Comparison of ENCODE assay signal across 9 mouse cellular contexts in genomic region chr17:85395502-85395901, GRCm38 (mm10).
A peak's percentile ranks its signal among the peaks of the same experiment; 100 is the strongest.
DNase-seq lines count a peak whose midpoint lies in the region; ATAC-seq and TF ChIP-seq lines count a peak whose summit lies in the region.
"Had no signal": no experiment of that assay in that cellular context is flagged by ENCODE, and none has a peak within 500 bp of the region (broad histone marks: within the 10 kb centered on the region; RNA-seq: fewer than 3 reads in every experiment).

No protein-coding gene starts in this region.

- no peak overlapping the region for H3K9ac ChIP-seq in lung, embryonic 14.5 days
- no peak overlapping the region for H3K9ac ChIP-seq in limb, embryonic 12.5 days (replicated peaks)

- intact Hi-C loops in left cerebral cortex, adult 2 months (cut with DNase I), result no loop called here

- no peak for TF ChIP-seq CTCF in lung, embryonic 14.5 days (IDR thresholded peaks at IDR 0.05; ENCODE audit: low read depth)
- no peak for TF ChIP-seq CTCF in lung, adult 2 months (IDR thresholded peaks at IDR 0.05; ENCODE audit: insufficient read depth, low read length)
- TF ChIP-seq CTCF in small intestine, adult 2 months (IDR thresholded peaks at IDR 0.05; ENCODE audit: extremely low read depth, insufficient read length, insufficient replicate concordance, low read depth, low read length), result no peak
- TF ChIP-seq CTCF in left cerebral cortex, adult 2 months (IDR thresholded peaks at IDR 0.05), result no peak

- peak overlapping the region; percentile 4; the same call in 1 of the 2 replicates for H3K4me2 ChIP-seq in lung, embryonic 14.5 days
- peak overlapping the region; percentile 30; the same call in 1 of the 2 replicates for H3K4me2 ChIP-seq in limb, embryonic 12.5 days

- no peak overlapping the region for H3K27ac ChIP-seq in lung, embryonic 14.5 days (ENCODE audit: low read depth)
- no peak overlapping the region for H3K27ac ChIP-seq in limb, embryonic 12.5 days
- no peak overlapping the region for H3K27ac ChIP-seq in small intestine, adult 2 months (ENCODE audit: insufficient read depth, low read depth, low read length)
- H3K27ac ChIP-seq in left cerebral cortex, adult 2 months, result no peak overlapping the region

- WGBS in lung, embryonic 14.5 days, result 38% methylated on average over 5 of the region's 5 CpGs
- 20% methylated on average over 5 of the region's 5 CpGs for WGBS in lung, adult 2 months
- 35% methylated on average over 5 of the region's 5 CpGs for WGBS in limb, embryonic 12.5 days
- 27% methylated on average over 5 of the region's 5 CpGs for WGBS in small intestine, adult 2 months

- H3K9me3 ChIP-seq in lung, embryonic 14.5 days (ENCODE audit: low read depth, low read length), result no peaks in the 10 kb centered on the region
- no peaks in the 10 kb centered on the region for H3K9me3 ChIP-seq in limb, embryonic 12.5 days

- ATAC-seq in lung, embryonic 14.5 days (ENCODE audit: insufficient read depth), result no peak; the same call in 1 of the 2 replicates
- no peak for ATAC-seq in limb, embryonic 12.5 days (ENCODE audit: insufficient number of reproducible peaks, insufficient read depth, low FRiP score, low TSS enrichment, low read depth)
- ATAC-seq in frontal cortex, adult (ENCODE audit: low TSS enrichment), result no peak
- ATAC-seq: inflammation-experienced regulatory T-cells, adult 6 months had no signal

- H3K36me3 ChIP-seq in lung, embryonic 14.5 days (ENCODE audit: insufficient read depth), result no peaks in the 10 kb centered on the region
- no peaks in the 10 kb centered on the region for H3K36me3 ChIP-seq in limb, embryonic 12.5 days
- no peaks in the 10 kb centered on the region for H3K36me3 ChIP-seq in small intestine, adult 2 months (ENCODE audit: control insufficient read depth, insufficient read depth, low read length)

- peak; percentile 48 for DNase-seq in lung, embryonic 14.5 days
- no peak for DNase-seq in lung, adult 2 months
- peak; percentile 39 for DNase-seq in embryo, embryonic 11 days
- no peak for DNase-seq in cerebellum, adult 9-11 months
- DNase-seq in left cerebral cortex, adult 2 months (ENCODE audit: extremely low spot score in 1 of 2, low spot score in 2 of 2), result no peak

- H3K27me3 ChIP-seq in lung, embryonic 14.5 days (ENCODE audit: insufficient read depth, low read length), result no peaks in the 10 kb centered on the region
- H3K27me3 ChIP-seq in limb, embryonic 12.5 days, result no peaks in the 10 kb centered on the region
- H3K27me3 ChIP-seq in small intestine, adult 2 months (ENCODE audit: control insufficient read depth, insufficient read depth, low read length), result no peaks in the 10 kb centered on the region

- no peak for TF ChIP-seq POLR2A in lung, adult 2 months (IDR thresholded peaks at IDR 0.05; ENCODE audit: borderline replicate concordance, extremely low read depth, low read depth, low read length)
- TF ChIP-seq POLR2A in small intestine, adult 2 months (IDR thresholded peaks at IDR 0.05; ENCODE audit: low read depth, low read length), result no peak

- H3K4me1 ChIP-seq in lung, embryonic 14.5 days (ENCODE audit: insufficient read depth), result no peaks in the 10 kb centered on the region
- no peaks in the 10 kb centered on the region for H3K4me1 ChIP-seq in lung, adult 2 months (ENCODE audit: control insufficient read depth, insufficient read depth, low read length)
- H3K4me1 ChIP-seq in limb, embryonic 12.5 days (replicated peaks), result peaks cover 10% of the 10 kb centered on the region; the same call in 1 of the 2 replicates
- H3K4me1 ChIP-seq in small intestine, adult 2 months (ENCODE audit: control insufficient read depth, insufficient read depth, insufficient read length, low read length), result no peaks in the 10 kb centered on the region

- no peak overlapping the region for H3K4me3 ChIP-seq in lung, embryonic 14.5 days (ENCODE audit: low read depth, low read length)
- no peak overlapping the region for H3K4me3 ChIP-seq in lung, adult 2 months (replicated peaks; ENCODE audit: extremely low read depth, low read depth, low read length)
- no peak overlapping the region for H3K4me3 ChIP-seq in limb, embryonic 12.5 days (replicated peaks)
- peak overlapping the region; percentile 21; the same call in 1 of the 2 replicates for H3K4me3 ChIP-seq in small intestine, adult 2 months (ENCODE audit: low read depth, low read length)
- no peak overlapping the region for H3K4me3 ChIP-seq in left cerebral cortex, adult 2 months

Comparison
In these comparisons a context has a peak if more than half of its experiments do, and no peak if none do; other contexts are left out.
1. DNase-seq: peak in lung, embryonic 14.5 days (single experiment) and embryo, embryonic 11 days (single experiment); none in lung, adult 2 months (single experiment), cerebellum, adult 9-11 months (single experiment) and left cerebral cortex, adult 2 months (0 of 2).